Mouse (Mus musculus): ENCODE results near the gene Tesk2. TPM values are rescaled to one million over a fixed set of nuclear protein-coding genes. Genes with fewer than 3 reads are reported as not detected.
"Not testable (repeated sequence)": the region's sequence is repeated elsewhere in the genome, so short reads cannot be mapped to it uniquely, and the experiment has no call there.

Gene Tesk2
- total RNA-seq, 2 experiments from 2014 or later, result 6.7 to 9.2 TPM

- peak; percentile 92 for ATAC-seq (replicated peaks; ENCODE audit: poor library complexity)
Measured at GRCm38 (mm10) chr4:116787985-116788760, 67.4 kb downstream of the Tesk2 start.

GRCm38 (mm10) chr4:116788956-116789355, 68.2 kb downstream of the Tesk2 start:
- ATAC-seq (replicated peaks; ENCODE audit: poor library complexity), result peak; percentile 78

- no peak for ATAC-seq (replicated peaks; ENCODE audit: poor library complexity)
Measured at GRCm38 (mm10) chr4:116792453-116792852, 71.7 kb downstream of the Tesk2 start.

- ATAC-seq (replicated peaks; ENCODE audit: poor library complexity), result peak; percentile 34; the same call in 1 of the 2 replicates
Measured at GRCm38 (mm10) chr4:116794273-116794672, 73.5 kb downstream of the Tesk2 start.

- ATAC-seq (replicated peaks; ENCODE audit: poor library complexity), result no peak
Measured at GRCm38 (mm10) chr4:116796442-116797110, 75.8 kb downstream of the Tesk2 start.

- peak; percentile 96 for ATAC-seq (replicated peaks; ENCODE audit: poor library complexity)
Measured at GRCm38 (mm10) chr4:116799901-116800300, 79.2 kb downstream of the Tesk2 start.

GRCm38 (mm10) chr4:116807197-116808129, 86.7 kb downstream of the Tesk2 start, which contains the start of the genes Toe1 and Mutyh:
TSS of gene Toe1 (minus strand) at chr4:116807640.
TSS of gene Mutyh (plus strand) at chr4:116807723.
- peak; percentile 96 for ATAC-seq (replicated peaks; ENCODE audit: poor library complexity)

GRCm38 (mm10) chr4:116811012-116811411, 90.3 kb downstream of the Tesk2 start:
- ATAC-seq (replicated peaks; ENCODE audit: poor library complexity), result no peak

- no peak for ATAC-seq (replicated peaks; ENCODE audit: poor library complexity)
Measured at GRCm38 (mm10) chr4:116815276-116815675, 94.5 kb downstream of the Tesk2 start.

- no peak for ATAC-seq (replicated peaks; ENCODE audit: poor library complexity)
Measured at GRCm38 (mm10) chr4:116817486-116817885, 96.7 kb downstream of the Tesk2 start.

- ATAC-seq (replicated peaks; ENCODE audit: poor library complexity), result no peak
Measured at GRCm38 (mm10) chr4:116819968-116820901, 99.5 kb downstream of the Tesk2 start.

- ATAC-seq (replicated peaks; ENCODE audit: poor library complexity), result peak; percentile 73
Measured at GRCm38 (mm10) chr4:116820902-116821693, 100.3 kb downstream of the Tesk2 start.

GRCm38 (mm10) chr4:116821694-116822016, 100.9 kb downstream of the Tesk2 start, which contains the start of gene Hpdl:
TSS of gene Hpdl (minus strand) at chr4:116821707.
- ATAC-seq (replicated peaks; ENCODE audit: poor library complexity), result no peak

GRCm38 (mm10) chr4:116824541-116825004, 103.8 kb downstream of the Tesk2 start:
- ATAC-seq (replicated peaks; ENCODE audit: poor library complexity), result peak; percentile 53

GRCm38 (mm10) chr4:116827819-116828218, 107.1 kb downstream of the Tesk2 start:
- ATAC-seq (replicated peaks; ENCODE audit: poor library complexity), result peak; percentile 84

GRCm38 (mm10) chr4:116829364-116830069, 108.8 kb downstream of the Tesk2 start:
- no peak for ATAC-seq (replicated peaks; ENCODE audit: poor library complexity)

- ATAC-seq (replicated peaks; ENCODE audit: poor library complexity), result no peak
Measured at GRCm38 (mm10) chr4:116830070-116830368, 109.3 kb downstream of the Tesk2 start.

- no peak for ATAC-seq (replicated peaks; ENCODE audit: poor library complexity)
Measured at GRCm38 (mm10) chr4:116838999-116839398, 118.3 kb downstream of the Tesk2 start.

GRCm38 (mm10) chr4:116840096-116840495, 119.3 kb downstream of the Tesk2 start:
- ATAC-seq (replicated peaks; ENCODE audit: poor library complexity), result not testable (repeated sequence)
